Mouse (Mus musculus): Measurements from ENCODE around the gene Fscn2.

DNA sequence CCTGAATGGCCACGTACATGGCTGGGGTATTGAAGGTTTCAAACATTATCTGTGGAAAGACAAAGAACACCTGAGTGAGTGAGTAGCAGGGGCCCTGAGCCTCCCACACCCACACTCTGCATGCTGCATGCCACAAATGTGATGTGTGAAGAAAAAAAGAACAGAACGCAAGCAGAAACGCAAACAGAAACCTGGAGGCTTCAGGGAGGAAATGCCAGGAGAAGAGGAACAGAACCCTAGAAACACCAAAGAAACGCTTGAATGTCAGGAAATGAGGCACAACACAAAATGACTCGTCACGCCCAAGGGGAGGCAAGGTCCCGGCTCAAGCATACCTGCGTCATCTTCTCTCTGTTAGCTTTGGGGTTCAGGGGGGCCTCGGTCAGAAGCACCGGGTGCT is 14.0 kb upstream of the Fscn2 start:
- TF ChIP-seq CTCF (IDR thresholded peaks at IDR 0.05; ENCODE audit: control insufficient read depth, insufficient read depth, low read length) (no peak), POLR2A (IDR thresholded peaks at IDR 0.05; ENCODE audit: borderline replicate concordance, control insufficient read depth, low read depth, low read length) (no peak)

All from bone marrow, adult 2 months (tissue).